Mouse (Mus musculus): ENCODE results near the gene Cobl.

DNA sequence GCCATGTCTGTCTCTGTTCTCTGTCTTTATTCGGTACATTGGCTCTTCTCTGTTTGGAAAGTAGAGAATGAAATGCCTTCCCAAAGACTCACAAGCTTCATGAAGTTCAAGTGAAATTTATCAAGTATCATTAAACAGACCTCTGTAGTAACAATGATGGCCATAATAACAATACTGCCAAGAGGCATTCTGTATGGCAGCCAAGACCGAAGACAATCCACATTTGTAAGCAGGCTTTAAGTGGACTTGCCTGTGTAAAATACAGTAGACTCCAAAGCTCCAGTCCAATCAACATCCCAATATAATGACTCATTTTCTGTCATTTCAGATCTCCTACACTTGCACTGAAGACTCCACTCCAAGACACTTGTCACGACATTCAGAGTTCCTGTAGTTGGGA is 16.7 kb downstream of the Cobl start:
- TF ChIP-seq CTCF (IDR thresholded peaks at IDR 0.05; ENCODE audit: low read depth) (no peak), EP300 (IDR thresholded peaks at IDR 0.05; ENCODE audit: low read depth) (no peak)
